Mouse (Mus musculus) splenic B cell, adult 2 months (primary cell): ENCODE measurements around the gene Rrp8.

Experiments used
- DNase-seq: peaks from one replicate; pipeline ENCODE4 v3.0.0-alpha.2; 2011; ENCODE audit warnings: low read depth, low spot score
- H3K27me3 ChIP-seq: 2 replicates; pipeline ENCODE4 v1.6.1; 2012; ENCODE audit warnings: mild to moderate bottlenecking, low read length, moderate library complexity, mixed read lengths; ENCODE audit not compliant: control insufficient read depth, poor library complexity, insufficient read depth, severe bottlenecking
- H3K36me3 ChIP-seq: 2 replicates; pipeline ENCODE4 v1.6.1; 2012; ENCODE audit warnings: mild to moderate bottlenecking, low read length, moderate library complexity, mixed read lengths; ENCODE audit not compliant: control insufficient read depth, poor library complexity, insufficient read depth, severe bottlenecking

Rrp8 gene

GRCm38 (mm10) chr7:105685541-105686197 is 51.5 kb downstream of the Rrp8 start:
- Histone ChIP-seq H3K36me3 (no peaks in the 10 kb centered on the region), H3K27me3 (no peaks in the 10 kb centered on the region)
- DNase-seq = no peak
